Mouse (Mus musculus) ES-Bruce4 (cell line): ENCODE measurements around the gene Rimbp2. TPM values are rescaled to one million over a fixed set of nuclear protein-coding genes. Genes with fewer than 3 reads are reported as not detected.
"Not testable (repeated sequence)": the region's sequence is repeated elsewhere in the genome, so short reads cannot be mapped to it uniquely, and the experiment has no call there.

Experiments used
- H3K27ac ChIP-seq: 2 replicates; pipeline ENCODE4 v1.5.1; 2012; ENCODE audit warnings: low read length, inconsistent platforms; ENCODE audit not compliant: insufficient read depth
- H3K27me3 ChIP-seq: 2 replicates; pipeline ENCODE4 v1.6.1; 2012; ENCODE audit warnings: mild to moderate bottlenecking, low read length, inconsistent platforms; ENCODE audit not compliant: control insufficient read depth, poor library complexity, insufficient read depth, severe bottlenecking
- H3K36me3 ChIP-seq: 2 replicates; pipeline ENCODE4 v1.6.1; 2012; ENCODE audit warnings: inconsistent platforms, mild to moderate bottlenecking, low read length, moderate library complexity; ENCODE audit not compliant: control insufficient read depth, poor library complexity, insufficient read depth, severe bottlenecking
- H3K4me1 ChIP-seq: one replicate; pipeline ENCODE4 v1.8.1; 2011; ENCODE audit warnings: low read length; ENCODE audit not compliant: control insufficient read depth, insufficient read depth
- H3K4me3 ChIP-seq: 2 replicates; pipeline ENCODE4 v1.5.1; 2011; ENCODE audit warnings: low read depth, mild to moderate bottlenecking, low read length
- H3K9ac ChIP-seq: 2 replicates; pipeline ENCODE4 v1.6.1; 2012; ENCODE audit warnings: low read depth, mild to moderate bottlenecking, inconsistent platforms; ENCODE audit not compliant: poor library complexity, severe bottlenecking
- H3K9me3 ChIP-seq: replicated peaks from 2 replicates; pipeline ENCODE4 v1.6.1; 2012; ENCODE audit warnings: mild to moderate bottlenecking, low read length, inconsistent platforms; ENCODE audit not compliant: control insufficient read depth, poor library complexity, insufficient read depth, severe bottlenecking
- CTCF ChIP-seq: IDR thresholded peaks from one replicate; pipeline ENCODE4 v1.8.1; 2011; ENCODE audit warnings: low read depth, low read length
- EP300 ChIP-seq: IDR thresholded peaks from 2 replicates; pipeline ENCODE4 v1.6.1; 2011; ENCODE audit warnings: low read depth, low read length; ENCODE audit not compliant: insufficient read depth
- POLR2A ChIP-seq: IDR thresholded peaks from one replicate; pipeline ENCODE4 v1.8.1; 2011; ENCODE audit warnings: low read length; ENCODE audit not compliant: insufficient read depth
- polyA plus RNA-seq: library from polyadenylated mRNA; stranded (reverse); fragments of >200 nt; gene quantifications from 2 replicates; pipeline ENCODE4 v1.2.4, GENCODE M21; 2011; ENCODE audit warnings: low read depth; ENCODE audit not compliant: missing spikeins, insufficient read depth, insufficient read length

Rimbp2 gene
- polyA plus RNA-seq, 1 experiment: 0.33 TPM

- no peak for TF ChIP-seq EP300
- TF ChIP-seq CTCF: peak; percentile 78
- Histone ChIP-seq H3K27ac (no peak overlapping the region), H3K4me3 (peak overlapping the region; percentile 22; the same call in 1 of the 2 replicates)
Measured at GRCm38 (mm10) chr5:128970878-128971277, 17.6 kb upstream of the Rimbp2 start.

GRCm38 (mm10) chr5:128964353-128964752 lies 11.1 kb upstream of the Rimbp2 start:
- no peak overlapping the region for H3K9ac ChIP-seq
- H3K27ac ChIP-seq: no peak overlapping the region
- H3K36me3 ChIP-seq: no peaks in the 10 kb centered on the region
- peaks cover 7% of the 10 kb centered on the region for H3K9me3 ChIP-seq
- H3K27me3 ChIP-seq: no peaks in the 10 kb centered on the region
- TF ChIP-seq CTCF (peak; percentile 81), POLR2A (no peak)
- no peaks in the 10 kb centered on the region for H3K4me1 ChIP-seq
- no peak overlapping the region for H3K4me3 ChIP-seq

More at GRCm38 (mm10) chr5:128970878-128971277, 17.6 kb upstream of the Rimbp2 start:
- H3K27me3 ChIP-seq: no peaks in the 10 kb centered on the region
- H3K36me3 ChIP-seq: no peaks in the 10 kb centered on the region
- peaks cover 2% of the 10 kb centered on the region for H3K4me1 ChIP-seq
- H3K9me3 ChIP-seq: no peaks in the 10 kb centered on the region
- 0 out of 2 replicates have a peak overlapping the region, but pooled peaks have one; percentile 14 for H3K9ac ChIP-seq

- TF ChIP-seq EP300 (no peak), POLR2A (no peak), CTCF (no peak)
- no peaks in the 10 kb centered on the region for H3K27me3 ChIP-seq
- peak overlapping the region; percentile 12; the same call in 1 of the 2 replicates for H3K27ac ChIP-seq
- H3K4me3 ChIP-seq: no peak overlapping the region
- H3K36me3 ChIP-seq: no peaks in the 10 kb centered on the region
- no peak overlapping the region for H3K9ac ChIP-seq
- peaks cover 7% of the 10 kb centered on the region for H3K9me3 ChIP-seq
- no peaks in the 10 kb centered on the region for H3K4me1 ChIP-seq
Measured at GRCm38 (mm10) chr5:128958916-128959315, 5.6 kb upstream of the Rimbp2 start.

- not testable (repeated sequence) for H3K9ac ChIP-seq, H3K4me3 ChIP-seq, H3K4me1 ChIP-seq, H3K27ac ChIP-seq, H3K9me3 ChIP-seq, H3K27me3 ChIP-seq, H3K36me3 ChIP-seq
Measured at GRCm38 (mm10) chr5:128954371-128954770, 1.1 kb upstream of the Rimbp2 start.

- H3K36me3 ChIP-seq: no peaks in the 10 kb centered on the region
- no peaks in the 10 kb centered on the region for H3K27me3 ChIP-seq
- peak overlapping the region; percentile 44 for H3K9ac ChIP-seq
- H3K4me1 ChIP-seq: peaks cover 3% of the 10 kb centered on the region
- H3K4me3 ChIP-seq: peak overlapping the region; percentile 46
- no peaks in the 10 kb centered on the region for H3K9me3 ChIP-seq
- TF ChIP-seq EP300 (no peak), CTCF (no peak), POLR2A (no peak)
- no peak overlapping the region for H3K27ac ChIP-seq
Measured at GRCm38 (mm10) chr5:128952291-128953195, 743 bp downstream of the Rimbp2 start.

GRCm38 (mm10) chr5:128951472-128951871 lies 1.8 kb downstream of the Rimbp2 start:
- H3K4me3 ChIP-seq: no peak overlapping the region
- H3K27me3 ChIP-seq: no peaks in the 10 kb centered on the region
- no peak overlapping the region for H3K27ac ChIP-seq
- peaks cover 3% of the 10 kb centered on the region for H3K4me1 ChIP-seq
- no peaks in the 10 kb centered on the region for H3K36me3 ChIP-seq
- no peak overlapping the region for H3K9ac ChIP-seq
- TF ChIP-seq POLR2A: no peak
- no peak for TF ChIP-seq EP300
- TF ChIP-seq CTCF: no peak
- H3K9me3 ChIP-seq: no peaks in the 10 kb centered on the region
